Mouse (Mus musculus): Measurements from ENCODE around the gene Med8. TPM values are rescaled to one million over a fixed set of nuclear protein-coding genes. Genes with fewer than 3 reads are reported as not detected.

Med8 gene
- polyA plus RNA-seq (2012; rRNA removed) = 27.6 and 31.0 TPM in 2 replicates

DNA sequence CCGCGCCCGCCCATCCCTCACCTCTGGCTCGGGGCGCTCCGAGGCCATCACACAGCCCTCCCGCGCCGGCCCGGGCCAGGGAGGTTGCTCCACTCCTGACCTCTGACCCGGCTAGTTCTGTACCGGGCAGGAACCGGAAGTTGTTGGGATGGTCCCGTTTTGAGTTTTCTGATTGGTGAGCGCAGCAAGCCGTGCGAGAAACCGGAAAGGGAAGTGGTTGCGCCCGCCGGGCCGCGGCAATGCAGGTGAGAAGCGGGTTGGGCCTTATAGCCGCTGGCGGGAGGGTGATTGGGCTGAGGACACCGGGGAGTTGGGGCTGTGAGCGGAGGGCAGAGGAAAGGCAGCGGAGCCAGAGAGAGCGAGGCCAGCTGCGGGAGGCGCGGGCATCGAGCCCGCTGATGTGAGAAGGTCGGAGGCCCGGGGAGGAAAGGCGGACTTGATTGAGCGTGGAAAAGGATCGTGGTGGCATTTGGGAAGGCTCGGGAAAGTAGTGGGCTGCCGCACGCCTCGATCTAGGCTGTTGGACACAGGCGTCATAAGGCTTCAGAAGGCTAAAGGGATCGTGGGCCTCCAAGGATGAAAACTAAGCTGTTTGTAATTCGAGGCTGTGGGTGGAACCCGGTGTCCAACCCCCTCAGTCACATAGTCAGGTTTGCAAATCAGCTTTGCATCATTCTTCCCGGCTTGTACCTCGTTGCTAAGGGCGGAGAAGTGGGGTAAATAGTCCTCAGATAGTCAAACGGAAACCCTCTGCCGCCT lies at the start of gene Med8, which contains the start of gene Szt2:
Gene Med8, plus strand, starts transcription at position 196 of the 759 bp plus-strand sequence.
Gene Szt2, minus strand, starts transcription at position 132 of the 759 bp plus-strand sequence.
- no peaks in the 10 kb centered on the region for H3K36me3 ChIP-seq (ENCODE audit: control insufficient read depth, insufficient read depth, low read length)
- WGBS = under 1% methylated on average over 53 of the region's 53 CpGs
- peaks cover 8% of the 10 kb centered on the region; the same call in 1 of the 2 replicates for H3K4me1 ChIP-seq (ENCODE audit: control insufficient read depth, insufficient read depth, low read length)
- H3K27ac ChIP-seq (ENCODE audit: insufficient read depth, low read depth, low read length) = peak within 1 kb of the TSS; percentile 54
- no peak for TF ChIP-seq CTCF (conservative IDR thresholded peaks at IDR 0.05; ENCODE audit: insufficient read depth, insufficient read length, low read depth, low read length)
- no peak for TF ChIP-seq POLR2A (IDR thresholded peaks at IDR 0.05; ENCODE audit: low read depth, low read length)
- H3K27me3 ChIP-seq (replicated peaks; ENCODE audit: control insufficient read depth, insufficient read depth, low read length) = no peaks in the 10 kb centered on the region
- DNase-seq = peak; percentile 97
- peak within 1 kb of the TSS; percentile 93 for H3K4me3 ChIP-seq (ENCODE audit: insufficient read depth, low read depth, low read length)

DNA sequence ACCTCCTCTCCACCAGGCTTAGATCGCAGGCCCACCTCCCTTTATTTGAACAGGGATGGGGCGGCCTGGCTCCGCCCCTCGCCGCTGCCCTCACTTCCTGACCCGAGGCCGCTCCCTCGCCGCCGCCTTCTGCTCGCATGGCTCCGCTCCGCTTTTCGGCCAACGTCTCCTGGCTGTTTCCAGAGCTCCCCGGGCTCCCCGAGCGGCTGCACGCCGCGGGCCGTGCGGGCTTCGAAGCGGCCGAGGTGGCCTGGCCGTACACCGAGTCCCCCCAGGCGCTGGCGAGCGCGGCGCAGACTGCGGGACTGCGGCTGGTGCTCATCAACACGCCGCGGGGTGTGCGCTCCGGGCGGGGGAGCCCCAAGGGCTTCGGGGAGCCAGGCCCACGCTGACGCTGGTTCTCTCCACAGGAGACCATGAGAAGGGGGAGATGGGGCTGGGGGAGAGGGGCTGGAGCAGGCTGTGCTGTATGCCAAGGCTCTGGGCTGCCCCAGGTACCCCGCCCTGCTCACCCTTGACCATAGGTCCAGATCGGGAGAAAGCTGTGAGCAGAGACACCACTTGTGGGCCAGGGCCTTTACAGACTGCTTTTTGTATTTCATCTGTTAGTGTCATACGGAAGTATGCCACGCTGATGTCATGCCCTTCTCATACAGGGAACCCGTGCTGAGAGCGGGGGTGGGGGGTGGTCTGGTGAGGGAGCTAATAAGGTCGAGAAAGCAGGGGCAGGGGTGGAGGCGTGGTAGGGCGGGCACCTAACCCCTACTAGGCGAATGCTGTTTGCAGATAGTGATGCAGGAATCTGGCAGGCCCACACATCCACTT lies 49.0 kb upstream of the Med8 start:
- peak; percentile 89 for DNase-seq
- Histone ChIP-seq H3K27ac (ENCODE audit: insufficient read depth, low read depth, low read length) (peak overlapping the region; percentile 64), H3K4me1 (ENCODE audit: control insufficient read depth, insufficient read depth, low read length) (peaks cover 16% of the 10 kb centered on the region; the same call in 1 of the 2 replicates), H3K4me3 (ENCODE audit: insufficient read depth, low read depth, low read length) (peak overlapping the region; percentile 80), H3K36me3 (ENCODE audit: control insufficient read depth, insufficient read depth, low read length) (no peaks in the 10 kb centered on the region), H3K27me3 (replicated peaks; ENCODE audit: control insufficient read depth, insufficient read depth, low read length) (no peaks in the 10 kb centered on the region)
- WGBS = 4% methylated on average over 54 of the region's 54 CpGs
- TF ChIP-seq CTCF (conservative IDR thresholded peaks at IDR 0.05; ENCODE audit: insufficient read depth, insufficient read length, low read depth, low read length) (no peak), POLR2A (IDR thresholded peaks at IDR 0.05; ENCODE audit: low read depth, low read length) (peak; percentile 21)

DNA sequence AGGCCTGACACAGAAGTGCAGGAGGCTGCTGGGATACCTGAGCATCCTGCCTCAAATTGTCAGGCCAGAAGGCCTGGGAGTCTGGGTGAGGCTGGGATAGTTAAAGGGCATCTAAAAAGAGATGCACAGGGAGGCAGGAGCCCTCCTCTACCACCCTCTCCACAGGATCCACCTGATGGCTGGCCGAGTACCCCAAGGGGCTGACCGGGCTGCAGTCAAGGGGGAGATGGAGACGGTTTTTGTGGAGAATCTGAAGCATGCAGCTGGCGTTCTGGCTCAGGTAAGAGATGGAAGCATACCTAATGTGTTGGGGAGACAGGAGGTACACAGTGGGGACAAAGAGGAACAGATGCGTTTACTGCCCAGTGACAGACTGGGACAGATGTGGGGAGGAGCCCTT lies 47.7 kb upstream of the Med8 start:
- DNase-seq = no peak
- Histone ChIP-seq H3K36me3 (ENCODE audit: control insufficient read depth, insufficient read depth, low read length) (no peaks in the 10 kb centered on the region), H3K4me3 (ENCODE audit: insufficient read depth, low read depth, low read length) (no peak overlapping the region), H3K4me1 (ENCODE audit: control insufficient read depth, insufficient read depth, low read length) (peaks cover 14% of the 10 kb centered on the region; the same call in 1 of the 2 replicates), H3K27me3 (replicated peaks; ENCODE audit: control insufficient read depth, insufficient read depth, low read length) (no peaks in the 10 kb centered on the region), H3K27ac (ENCODE audit: insufficient read depth, low read depth, low read length) (no peak overlapping the region)
- no peak for TF ChIP-seq POLR2A (IDR thresholded peaks at IDR 0.05; ENCODE audit: low read depth, low read length)
- TF ChIP-seq CTCF (conservative IDR thresholded peaks at IDR 0.05; ENCODE audit: insufficient read depth, insufficient read length, low read depth, low read length) = no peak
- 94% methylated on average over 5 of the region's 5 CpGs for WGBS

DNA sequence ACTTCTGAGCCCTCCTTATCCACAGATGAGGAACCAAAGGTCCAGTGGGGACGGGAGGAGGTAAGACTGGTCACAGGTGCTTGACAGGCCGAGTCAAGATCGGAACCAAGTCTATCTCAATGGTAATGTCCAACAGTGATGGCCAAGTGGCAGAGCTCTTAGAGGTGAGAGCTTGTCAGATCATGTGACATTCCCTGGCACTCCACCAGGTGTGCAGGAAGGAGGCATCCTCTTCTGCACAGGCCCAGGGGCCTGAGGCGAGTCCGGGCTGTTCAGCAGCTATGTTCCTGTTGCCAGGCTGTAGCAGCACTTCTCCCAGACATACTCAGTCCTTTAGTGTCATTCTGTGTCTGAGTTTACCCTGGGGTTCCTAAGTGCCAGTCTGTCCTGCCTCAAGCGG lies 46.3 kb upstream of the Med8 start:
- H3K36me3 ChIP-seq (ENCODE audit: control insufficient read depth, insufficient read depth, low read length) = no peaks in the 10 kb centered on the region
- no peaks in the 10 kb centered on the region for H3K27me3 ChIP-seq (replicated peaks; ENCODE audit: control insufficient read depth, insufficient read depth, low read length)
- H3K4me1 ChIP-seq (ENCODE audit: control insufficient read depth, insufficient read depth, low read length) = peaks cover 12% of the 10 kb centered on the region; the same call in 1 of the 2 replicates
- no peak for TF ChIP-seq POLR2A (IDR thresholded peaks at IDR 0.05; ENCODE audit: low read depth, low read length)
- no peak for TF ChIP-seq CTCF (conservative IDR thresholded peaks at IDR 0.05; ENCODE audit: insufficient read depth, insufficient read length, low read depth, low read length)
- 73% methylated on average over 6 of the region's 6 CpGs for WGBS
- DNase-seq = peak; percentile 67
- no peak overlapping the region for H3K27ac ChIP-seq (ENCODE audit: insufficient read depth, low read depth, low read length)
- H3K4me3 ChIP-seq (ENCODE audit: insufficient read depth, low read depth, low read length) = no peak overlapping the region

DNA sequence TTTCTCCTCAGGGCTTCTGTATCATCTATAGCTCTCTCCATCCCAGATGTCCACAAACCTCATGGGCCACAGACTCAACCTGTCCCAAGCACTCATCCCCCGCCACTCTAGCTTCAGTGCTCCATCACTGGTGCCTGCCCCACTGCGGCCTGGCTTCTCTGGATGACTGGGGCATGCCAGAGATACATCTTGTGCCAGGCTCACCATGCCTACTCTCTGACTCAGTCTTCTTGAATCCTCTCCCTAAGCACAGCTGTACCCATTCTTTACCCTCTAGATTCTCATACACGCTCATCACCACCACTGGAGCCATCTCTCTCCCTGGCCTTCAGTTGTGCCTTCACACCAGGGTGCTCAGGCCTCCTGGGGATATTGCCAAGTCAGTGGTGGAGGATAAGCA lies 45.2 kb upstream of the Med8 start:
- Histone ChIP-seq H3K36me3 (ENCODE audit: control insufficient read depth, insufficient read depth, low read length) (no peaks in the 10 kb centered on the region), H3K4me1 (ENCODE audit: control insufficient read depth, insufficient read depth, low read length) (peaks cover 12% of the 10 kb centered on the region; the same call in 1 of the 2 replicates), H3K27me3 (replicated peaks; ENCODE audit: control insufficient read depth, insufficient read depth, low read length) (no peaks in the 10 kb centered on the region), H3K27ac (ENCODE audit: insufficient read depth, low read depth, low read length) (no peak overlapping the region), H3K4me3 (ENCODE audit: insufficient read depth, low read depth, low read length) (no peak overlapping the region)
- 96% methylated on average over 3 of the region's 3 CpGs for WGBS
- TF ChIP-seq CTCF (conservative IDR thresholded peaks at IDR 0.05; ENCODE audit: insufficient read depth, insufficient read length, low read depth, low read length) = no peak
- no peak for TF ChIP-seq POLR2A (IDR thresholded peaks at IDR 0.05; ENCODE audit: low read depth, low read length)
- no peak for DNase-seq

DNA sequence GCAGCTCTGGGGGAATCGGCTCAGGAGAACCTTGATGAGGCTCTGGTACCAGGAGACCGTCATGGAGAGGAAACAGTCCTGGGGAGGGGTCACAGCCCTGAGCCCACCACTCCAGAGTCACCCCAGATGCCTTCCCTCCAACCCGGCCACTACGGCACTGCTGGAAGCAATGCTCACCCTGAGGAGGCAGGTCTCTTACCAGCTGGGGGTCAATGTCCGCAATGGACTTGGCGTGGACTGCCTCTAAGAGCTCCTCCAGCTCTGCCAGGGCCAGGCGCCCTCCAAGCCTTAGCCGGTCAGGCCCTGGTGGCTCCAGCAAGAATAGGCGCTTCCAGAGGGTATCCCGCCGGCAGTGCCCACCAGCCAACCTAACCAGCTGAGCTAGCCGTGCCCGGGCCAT lies 44.5 kb upstream of the Med8 start:
- 81% methylated on average over 13 of the region's 13 CpGs for WGBS
- TF ChIP-seq CTCF (conservative IDR thresholded peaks at IDR 0.05; ENCODE audit: insufficient read depth, insufficient read length, low read depth, low read length) (no peak), POLR2A (IDR thresholded peaks at IDR 0.05; ENCODE audit: low read depth, low read length) (no peak)
- Histone ChIP-seq H3K4me1 (ENCODE audit: control insufficient read depth, insufficient read depth, low read length) (peaks cover 9% of the 10 kb centered on the region; the same call in 1 of the 2 replicates), H3K27me3 (replicated peaks; ENCODE audit: control insufficient read depth, insufficient read depth, low read length) (no peaks in the 10 kb centered on the region), H3K4me3 (ENCODE audit: insufficient read depth, low read depth, low read length) (no peak overlapping the region), H3K36me3 (ENCODE audit: control insufficient read depth, insufficient read depth, low read length) (no peaks in the 10 kb centered on the region), H3K27ac (ENCODE audit: insufficient read depth, low read depth, low read length) (no peak overlapping the region)
- peak; percentile 86 for DNase-seq
